Mouse (Mus musculus) NIH3T3 (cell line): ENCODE results near the gene Unc80.

Source experiments
- DNase-seq: peaks from one replicate; pipeline ENCODE4 v3.0.0-alpha.2; 2012; ENCODE audit warnings: low read depth

Gene Unc80

GRCm38 (mm10) chr1:66704523-66704922 lies 236.4 kb downstream of the Unc80 start:
- no peak for DNase-seq

GRCm38 (mm10) chr1:66712859-66713258 lies 244.7 kb downstream of the Unc80 start:
- no peak for DNase-seq

GRCm38 (mm10) chr1:66730581-66730980 lies 262.4 kb downstream of the Unc80 start:
- DNase-seq: no peak
